Mouse (Mus musculus) kidney, adult 2 months (tissue): ENCODE measurements around the gene Gpld1. TPM values are rescaled to one million over a fixed set of nuclear protein-coding genes. Genes with fewer than 3 reads are reported as not detected.
A peak's percentile ranks its signal among the peaks of the same experiment; 100 is the strongest.

Experiments
- DNase-seq: peaks from one replicate; pipeline ENCODE4 v3.0.0; 2021
- H3K27ac ChIP-seq: fragments of 200-500 bp; 2 replicates; pipeline ENCODE4 v1.5.1; 2012; ENCODE audit warnings: low read depth, low read length, control low read depth, inconsistent platforms; ENCODE audit not compliant: insufficient read depth
- H3K27me3 ChIP-seq: fragments of 200-500 bp; replicated peaks from 2 replicates; pipeline ENCODE4 v1.6.1; 2012; ENCODE audit warnings: mild to moderate bottlenecking, moderate library complexity, low read length, inconsistent platforms; ENCODE audit not compliant: control insufficient read depth, insufficient read depth
- H3K36me3 ChIP-seq: fragments of 200-500 bp; 2 replicates; pipeline ENCODE4 v1.6.1; 2012; ENCODE audit warnings: mild to moderate bottlenecking, moderate library complexity, low read length, inconsistent platforms; ENCODE audit not compliant: control insufficient read depth, insufficient read depth
- H3K4me1 ChIP-seq: fragments of 200-500 bp; 2 replicates; pipeline ENCODE4 v1.6.1; 2011; ENCODE audit warnings: low read length; ENCODE audit not compliant: control insufficient read depth, insufficient read depth
- H3K4me3 ChIP-seq: fragments of 200-500 bp; 2 replicates; pipeline ENCODE4 v1.5.1; 2011; ENCODE audit warnings: mild to moderate bottlenecking, low read depth, low read length, control low read depth; ENCODE audit not compliant: insufficient read depth
- CTCF ChIP-seq: fragments of 200-500 bp; conservative IDR thresholded peaks from 2 replicates; pipeline ENCODE4 v1.5.1; 2011; ENCODE audit warnings: low read depth, mild to moderate bottlenecking, control low read depth, low read length, moderate library complexity, mixed read lengths; ENCODE audit not compliant: insufficient read depth, insufficient read length
- POLR2A ChIP-seq: fragments of 200-500 bp; IDR thresholded peaks from one replicate; pipeline ENCODE4 v1.6.1; 2011; ENCODE audit warnings: low read depth, low read length, control low read depth
- WGBS: fragments of 180-500 bp; shearing (Covaris S2); methylation state at CpG from one replicate; pipeline ENCODE4 v1.1.7; 2018; 5-methylcytosine and 5-hydroxymethylcytosine counted together
- polyA plus RNA-seq: library from polyadenylated mRNA; depleted of rRNA; stranded (reverse); fragments of >200 nt; gene quantifications from 2 replicates; pipeline ENCODE4 v1.2.3, GENCODE M21; 2012

Gpld1 gene
- polyA plus RNA-seq, 1 experiment, result 1.3 TPM

- H3K4me1 ChIP-seq, result peaks cover 5% of the 10 kb centered on the region; the same call in 1 of the 2 replicates
- H3K27ac ChIP-seq, result no peak overlapping the region
- WGBS, result 25% methylated on average over 5 of the region's 5 CpGs
- TF ChIP-seq CTCF, result no peak
- TF ChIP-seq POLR2A, result no peak
- no peak for DNase-seq
- no peaks in the 10 kb centered on the region for H3K36me3 ChIP-seq
- H3K4me3 ChIP-seq, result peak overlapping the region; percentile 77
- H3K27me3 ChIP-seq, result no peaks in the 10 kb centered on the region
Observed at GRCm38 (mm10) chr13:24936772-24937107, 6.2 kb upstream of the Gpld1 start.

- Histone ChIP-seq H3K4me3 (peak within 1 kb of the TSS; percentile 77), H3K4me1 (peaks cover 5% of the 10 kb centered on the region; the same call in 1 of the 2 replicates), H3K27me3 (no peaks in the 10 kb centered on the region), H3K27ac (peak within 1 kb of the TSS; percentile 78; the same call in 1 of the 2 replicates), H3K36me3 (no peaks in the 10 kb centered on the region)
- peak; percentile 81 for DNase-seq
- WGBS, result 1% methylated on average over 75 of the region's 75 CpGs
- TF ChIP-seq POLR2A, result no peak
- TF ChIP-seq CTCF, result peak; percentile 44
Observed at GRCm38 (mm10) chr13:24937108-24937838, 5.7 kb upstream of the Gpld1 start, which contains the start of gene Aldh5a1. Gene Aldh5a1 (minus strand): TSS chr13:24937661.

- Histone ChIP-seq H3K4me1 (peaks cover 5% of the 10 kb centered on the region; the same call in 1 of the 2 replicates), H3K27ac (no peak overlapping the region)
- TF ChIP-seq CTCF (no peak), POLR2A (no peak)
Observed at GRCm38 (mm10) chr13:24937839-24938166, 5.1 kb upstream of the Gpld1 start.

GRCm38 (mm10) chr13:24938683-24939082 lies 4.3 kb upstream of the Gpld1 start:
- no peak for TF ChIP-seq POLR2A
- TF ChIP-seq CTCF, result peak; percentile 78
- H3K4me3 ChIP-seq, result no peak overlapping the region
- no peak overlapping the region for H3K27ac ChIP-seq
- peaks cover 5% of the 10 kb centered on the region; the same call in 1 of the 2 replicates for H3K4me1 ChIP-seq
- no peaks in the 10 kb centered on the region for H3K27me3 ChIP-seq
- WGBS, result 27% methylated on average over 9 of the region's 9 CpGs
- H3K36me3 ChIP-seq, result no peaks in the 10 kb centered on the region
- DNase-seq, result peak; percentile 87

More at GRCm38 (mm10) chr13:24937839-24938166, 5.1 kb upstream of the Gpld1 start:
- H3K4me3 ChIP-seq, result peak overlapping the region; percentile 77
- no peaks in the 10 kb centered on the region for H3K27me3 ChIP-seq
- no peaks in the 10 kb centered on the region for H3K36me3 ChIP-seq
- no peak for DNase-seq
- 12% methylated on average over 12 of the region's 12 CpGs for WGBS

DNA sequence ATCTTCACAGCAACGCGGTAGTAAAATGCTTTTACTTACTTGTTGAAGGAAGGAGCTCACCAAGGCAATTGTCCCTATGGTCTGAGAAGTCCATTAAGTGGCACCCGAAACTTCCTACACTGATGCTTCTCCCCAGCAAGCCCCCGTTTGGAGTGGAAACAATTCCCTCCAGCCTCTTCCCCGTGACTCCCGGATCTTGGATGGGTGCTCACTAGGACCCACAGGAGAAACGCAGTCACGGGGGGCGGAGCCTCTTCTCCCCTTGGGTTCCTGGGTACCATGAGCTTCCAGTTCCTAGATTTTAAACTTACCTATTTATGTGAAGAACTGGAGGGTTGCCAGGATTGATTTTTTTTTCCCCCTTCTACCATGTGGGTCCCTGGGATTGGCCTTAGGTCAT lies 3.5 kb upstream of the Gpld1 start:
- H3K27me3 ChIP-seq, result no peaks in the 10 kb centered on the region
- H3K36me3 ChIP-seq, result no peaks in the 10 kb centered on the region
- TF ChIP-seq POLR2A, result no peak
- TF ChIP-seq CTCF, result no peak
- H3K4me3 ChIP-seq, result no peak overlapping the region
- no peak overlapping the region for H3K27ac ChIP-seq
- H3K4me1 ChIP-seq, result peaks cover 5% of the 10 kb centered on the region; the same call in 1 of the 2 replicates
- no peak for DNase-seq
- WGBS, result 92% methylated on average over 9 of the region's 9 CpGs

GRCm38 (mm10) chr13:24943303-24943702 lies 351 bp downstream of the Gpld1 start:
- DNase-seq, result no peak
- TF ChIP-seq POLR2A, result no peak
- TF ChIP-seq CTCF, result no peak
- Histone ChIP-seq H3K4me1 (no peaks in the 10 kb centered on the region; the same call in 1 of the 2 replicates), H3K36me3 (no peaks in the 10 kb centered on the region), H3K27ac (no peak overlapping the region), H3K27me3 (no peaks in the 10 kb centered on the region), H3K4me3 (no peak overlapping the region)
- 60% methylated on average over 8 of the region's 8 CpGs for WGBS

DNA sequence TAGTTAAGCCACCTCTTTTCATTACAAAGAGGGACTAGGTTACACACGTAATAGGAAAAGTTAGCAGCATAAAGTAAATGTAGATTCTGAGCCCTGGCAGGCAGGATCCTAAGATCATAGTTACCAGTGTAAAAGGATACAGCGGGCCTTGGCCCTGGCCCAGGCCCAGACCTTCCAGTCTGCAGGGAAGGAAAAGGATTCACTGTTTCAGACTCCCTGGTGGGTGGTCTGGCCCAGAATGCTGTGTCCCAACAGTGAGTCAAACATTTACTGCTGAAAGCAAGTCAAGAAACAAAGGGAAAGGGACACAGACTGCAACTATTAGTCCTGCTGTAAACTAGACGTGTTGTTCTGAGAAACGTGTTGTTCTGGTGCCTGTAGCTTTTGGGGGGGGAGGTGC lies 2.6 kb downstream of the Gpld1 start:
- no peaks in the 10 kb centered on the region for H3K27me3 ChIP-seq
- no peak for DNase-seq
- 46% methylated on average over 4 of the region's 4 CpGs for WGBS
- H3K4me1 ChIP-seq, result no peaks in the 10 kb centered on the region
- H3K36me3 ChIP-seq, result no peaks in the 10 kb centered on the region
- H3K27ac ChIP-seq, result no peak overlapping the region
- no peak for TF ChIP-seq CTCF
- TF ChIP-seq POLR2A, result no peak
- no peak overlapping the region for H3K4me3 ChIP-seq

GRCm38 (mm10) chr13:24947158-24947557 lies 4.2 kb downstream of the Gpld1 start:
- no peaks in the 10 kb centered on the region for H3K27me3 ChIP-seq
- no peaks in the 10 kb centered on the region for H3K4me1 ChIP-seq
- no peak for TF ChIP-seq POLR2A
- TF ChIP-seq CTCF, result no peak
- H3K4me3 ChIP-seq, result no peak overlapping the region
- H3K27ac ChIP-seq, result no peak overlapping the region
- 89% methylated on average over 5 of the region's 5 CpGs for WGBS
- H3K36me3 ChIP-seq, result no peaks in the 10 kb centered on the region
- DNase-seq, result no peak
